Mouse (Mus musculus): ENCODE measurements at regions not wholly inside any gene's neighbourhood (a gene's known extent, or its start where the extent isn't known, plus 50 kb on each side); places are given as distances from the start of the nearest gene placed in this dataset.
A peak's percentile ranks its signal among the peaks of the same experiment; 100 is the strongest.

- no peak for DNase-seq (ENCODE audit: low spot score)
These were observed 221.1 kb upstream of the Nfe2l3 start for GRCm38 (mm10) chr6:51211418-51211817.

- no peak for DNase-seq (ENCODE audit: low spot score)
These were observed 220.3 kb upstream of the Nfe2l3 start for GRCm38 (mm10) chr6:51212216-51212615.

GRCm38 (mm10) chr6:51215371-51215770 lies 217.1 kb upstream of the Nfe2l3 start:
- no peak for DNase-seq (ENCODE audit: low spot score)

- DNase-seq (ENCODE audit: low spot score), result no peak
These were observed 216.0 kb upstream of the Nfe2l3 start for GRCm38 (mm10) chr6:51216472-51216871.

GRCm38 (mm10) chr6:51219691-51220090 lies 212.8 kb upstream of the Nfe2l3 start:
- no peak for DNase-seq (ENCODE audit: low spot score)

- no peak for DNase-seq (ENCODE audit: low spot score)
These were observed 211.7 kb upstream of the Nfe2l3 start for GRCm38 (mm10) chr6:51220778-51221177.

- DNase-seq (ENCODE audit: low spot score), result no peak
These were observed 196.3 kb upstream of the Nfe2l3 start for GRCm38 (mm10) chr6:51236077-51236740.

- no peak for DNase-seq (ENCODE audit: low spot score)
These were observed 192.4 kb upstream of the Nfe2l3 start for GRCm38 (mm10) chr6:51240039-51240438.

GRCm38 (mm10) chr6:51250233-51250632 lies 182.2 kb upstream of the Nfe2l3 start:
- DNase-seq (ENCODE audit: low spot score), result no peak

GRCm38 (mm10) chr6:51251432-51251831 lies 181.0 kb upstream of the Nfe2l3 start:
- DNase-seq (ENCODE audit: low spot score), result no peak

- no peak for DNase-seq (ENCODE audit: low spot score)
These were observed 179.7 kb upstream of the Nfe2l3 start for GRCm38 (mm10) chr6:51252721-51253120.

GRCm38 (mm10) chr6:51256631-51257030 lies 175.8 kb upstream of the Nfe2l3 start:
- no peak for DNase-seq (ENCODE audit: low spot score)

- DNase-seq (ENCODE audit: low spot score), result no peak
These were observed 174.9 kb upstream of the Nfe2l3 start for GRCm38 (mm10) chr6:51257524-51257923.

- DNase-seq (ENCODE audit: low spot score), result no peak
These were observed 174.2 kb upstream of the Nfe2l3 start for GRCm38 (mm10) chr6:51258304-51258703.

GRCm38 (mm10) chr6:51263595-51263994 lies 168.9 kb upstream of the Nfe2l3 start:
- DNase-seq (ENCODE audit: low spot score), result no peak

GRCm38 (mm10) chr6:51265329-51265728 lies 167.1 kb upstream of the Nfe2l3 start:
- no peak for DNase-seq (ENCODE audit: low spot score)

GRCm38 (mm10) chr6:51266721-51267120 lies 165.7 kb upstream of the Nfe2l3 start:
- no peak for DNase-seq (ENCODE audit: low spot score)

GRCm38 (mm10) chr6:51267888-51268287 lies 164.6 kb upstream of the Nfe2l3 start:
- DNase-seq (ENCODE audit: low spot score), result no peak

GRCm38 (mm10) chr6:51268931-51269330 lies 163.5 kb upstream of the Nfe2l3 start:
- no peak for DNase-seq (ENCODE audit: low spot score)

GRCm38 (mm10) chr6:51269617-51270016 lies 162.9 kb upstream of the Nfe2l3 start:
- DNase-seq (ENCODE audit: low spot score), result no peak

GRCm38 (mm10) chr6:51270216-51271127 lies 162.0 kb upstream of the Nfe2l3 start:
- DNase-seq (ENCODE audit: low spot score), result peak; percentile 81

- DNase-seq (ENCODE audit: low spot score), result no peak
These were observed 161.4 kb upstream of the Nfe2l3 start for GRCm38 (mm10) chr6:51271128-51271480.

GRCm38 (mm10) chr6:51272136-51272736 lies 160.2 kb upstream of the Nfe2l3 start:
- DNase-seq (ENCODE audit: low spot score), result no peak
